Mouse (Mus musculus): ENCODE measurements around the gene Bag6. TPM values are rescaled to one million over a fixed set of nuclear protein-coding genes. Genes with fewer than 3 reads are reported as not detected.
A peak's percentile ranks its signal among the peaks of the same experiment; 100 is the strongest.

The Bag6 gene
- polyA plus RNA-seq, 1 experiment from 2014 or later = 48.4 TPM

DNA sequence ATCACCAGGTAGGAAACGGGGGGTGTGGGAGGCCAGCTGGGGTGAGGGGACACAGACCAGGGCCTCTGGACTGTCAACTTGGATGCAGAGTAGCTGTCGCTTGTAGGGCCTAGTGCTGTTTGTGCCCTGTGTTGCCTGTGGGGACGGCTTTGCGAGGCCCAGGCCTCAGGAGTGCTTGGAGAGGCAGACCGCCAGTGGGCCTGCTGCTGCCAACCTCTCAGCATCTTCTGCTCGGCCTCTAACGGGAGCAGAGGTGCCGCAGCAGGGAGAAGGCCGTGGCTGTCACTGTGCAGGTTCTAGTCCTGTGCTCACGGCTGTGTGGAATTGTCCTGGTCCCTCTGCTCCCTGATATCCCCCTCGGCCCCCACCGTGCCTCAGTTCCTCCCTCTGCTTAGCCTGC lies 38.4 kb upstream of the Bag6 start:
- Histone ChIP-seq H3K9ac (ENCODE audit: low read length) (no peak overlapping the region), H3K4me2 (ENCODE audit: low read depth, low read length) (no peak overlapping the region), H3K4me3 (replicated peaks; ENCODE audit: low read length) (no peak overlapping the region), H3K27ac (ENCODE audit: low read length) (no peak overlapping the region), H3K4me1 (ENCODE audit: control insufficient read depth, insufficient read depth, low read length) (no peaks in the 10 kb centered on the region), H3K36me3 (ENCODE audit: control insufficient read depth, insufficient read depth, low read length) (peaks cover 20% of the 10 kb centered on the region; the same call in 1 of the 2 replicates), H3K27me3 (ENCODE audit: control insufficient read depth, insufficient read depth, low read length) (no peaks in the 10 kb centered on the region), H3K9me3 (replicated peaks; ENCODE audit: control insufficient read depth, low read length) (no peaks in the 10 kb centered on the region)
- 87% methylated on average over 12 of the region's 12 CpGs for WGBS
- no peak for ATAC-seq (ENCODE audit: insufficient read depth, low FRiP score)

DNA sequence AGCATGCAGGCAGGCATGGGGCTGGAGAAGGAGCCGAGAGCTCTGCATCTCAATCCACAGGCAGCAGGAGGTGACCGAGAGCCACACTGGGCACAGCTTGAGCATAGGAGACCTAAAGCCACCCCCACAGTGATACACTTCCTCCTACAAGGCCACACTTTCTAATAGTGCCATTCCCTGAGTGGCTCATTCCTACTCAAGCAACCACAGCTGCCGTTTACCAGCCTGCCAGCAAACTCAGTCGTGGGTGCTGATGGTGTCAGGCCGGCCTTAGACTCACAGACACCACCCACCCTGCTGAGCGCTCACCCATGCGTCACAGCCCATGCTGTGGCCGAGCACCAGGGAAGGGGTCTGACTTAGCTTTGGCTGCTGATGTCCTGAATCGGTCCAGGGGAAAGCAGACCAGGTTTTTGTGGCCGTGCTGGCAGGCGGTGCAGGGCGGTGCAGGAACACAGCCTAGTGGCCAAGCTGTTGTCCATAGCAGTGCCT lies 37.8 kb upstream of the Bag6 start:
- Histone ChIP-seq H3K4me2 (ENCODE audit: low read depth, low read length) (no peak overlapping the region), H3K9me3 (replicated peaks; ENCODE audit: control insufficient read depth, low read length) (no peaks in the 10 kb centered on the region), H3K27me3 (ENCODE audit: control insufficient read depth, insufficient read depth, low read length) (no peaks in the 10 kb centered on the region), H3K4me3 (replicated peaks; ENCODE audit: low read length) (no peak overlapping the region), H3K36me3 (ENCODE audit: control insufficient read depth, insufficient read depth, low read length) (peaks cover 21% of the 10 kb centered on the region; the same call in 1 of the 2 replicates), H3K9ac (ENCODE audit: low read length) (no peak overlapping the region), H3K27ac (ENCODE audit: low read length) (no peak overlapping the region), H3K4me1 (ENCODE audit: control insufficient read depth, insufficient read depth, low read length) (no peaks in the 10 kb centered on the region)
- 88% methylated on average over 12 of the region's 12 CpGs for WGBS
- ATAC-seq (ENCODE audit: insufficient read depth, low FRiP score) = no peak

DNA sequence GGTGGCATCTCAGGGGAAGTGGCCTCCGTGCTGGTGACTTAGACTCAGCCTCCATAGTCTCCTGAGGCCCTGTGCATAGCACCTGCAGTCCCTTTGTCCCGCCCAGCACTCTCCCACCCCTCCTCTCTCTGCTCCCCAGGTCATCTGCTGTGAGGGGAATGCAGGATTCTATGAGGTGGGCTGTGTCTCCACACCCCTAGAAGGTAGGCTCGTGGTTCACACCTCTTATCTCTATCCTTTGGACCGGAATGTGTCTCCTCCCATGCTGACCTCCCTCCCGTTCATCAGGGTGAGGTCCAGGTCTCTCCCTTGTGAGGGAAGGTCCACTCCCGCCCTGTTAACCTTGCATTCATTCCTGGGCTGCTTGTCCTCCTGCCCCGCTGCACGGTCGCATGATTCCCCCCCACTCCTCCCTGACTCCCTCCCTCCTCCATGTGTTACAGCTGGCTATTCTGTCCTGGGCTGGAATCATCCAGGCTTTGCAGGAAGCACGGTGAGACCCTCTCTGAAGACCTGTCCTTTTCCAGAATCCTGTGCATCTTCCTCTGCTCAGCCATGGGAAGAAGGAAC lies 34.7 kb upstream of the Bag6 start:
- Histone ChIP-seq H3K27ac (ENCODE audit: low read length) (no peak overlapping the region), H3K4me3 (replicated peaks; ENCODE audit: low read length) (no peak overlapping the region), H3K9ac (ENCODE audit: low read length) (no peak overlapping the region), H3K27me3 (ENCODE audit: control insufficient read depth, insufficient read depth, low read length) (no peaks in the 10 kb centered on the region), H3K4me2 (ENCODE audit: low read depth, low read length) (no peak overlapping the region), H3K36me3 (ENCODE audit: control insufficient read depth, insufficient read depth, low read length) (peaks cover 23% of the 10 kb centered on the region; the same call in 1 of the 2 replicates), H3K9me3 (replicated peaks; ENCODE audit: control insufficient read depth, low read length) (no peaks in the 10 kb centered on the region), H3K4me1 (ENCODE audit: control insufficient read depth, insufficient read depth, low read length) (no peaks in the 10 kb centered on the region)
- no peak for ATAC-seq (ENCODE audit: insufficient read depth, low FRiP score)
- 52% methylated on average over 10 of the region's 10 CpGs for WGBS

DNA sequence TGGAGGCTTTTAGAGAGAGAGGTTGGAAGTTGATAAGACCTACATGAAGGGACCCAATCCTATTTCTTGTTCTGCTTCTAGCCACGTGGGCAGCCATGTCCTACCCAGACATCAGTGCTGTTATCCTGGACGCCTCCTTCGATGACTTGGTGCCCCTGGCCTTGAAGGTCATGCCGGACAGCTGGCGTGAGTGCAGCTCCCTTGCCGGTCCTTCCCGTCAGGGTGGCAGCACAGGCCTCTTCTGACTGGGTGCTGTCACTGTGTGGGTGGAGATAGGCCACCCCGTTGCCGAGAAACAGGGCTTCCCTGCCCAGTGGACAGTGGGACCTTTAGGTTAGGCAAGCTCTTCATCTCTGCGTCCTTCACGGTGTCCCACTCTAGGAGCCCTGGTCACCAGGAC lies 33.8 kb upstream of the Bag6 start:
- no peak overlapping the region for H3K4me3 ChIP-seq (replicated peaks; ENCODE audit: low read length)
- WGBS = 87% methylated on average over 11 of the region's 11 CpGs
- no peak overlapping the region for H3K4me2 ChIP-seq (ENCODE audit: low read depth, low read length)
- H3K27ac ChIP-seq (ENCODE audit: low read length) = no peak overlapping the region
- H3K9me3 ChIP-seq (replicated peaks; ENCODE audit: control insufficient read depth, low read length) = no peaks in the 10 kb centered on the region
- no peaks in the 10 kb centered on the region for H3K4me1 ChIP-seq (ENCODE audit: control insufficient read depth, insufficient read depth, low read length)
- ATAC-seq (ENCODE audit: insufficient read depth, low FRiP score) = no peak
- peaks cover 23% of the 10 kb centered on the region; the same call in 1 of the 2 replicates for H3K36me3 ChIP-seq (ENCODE audit: control insufficient read depth, insufficient read depth, low read length)
- H3K27me3 ChIP-seq (ENCODE audit: control insufficient read depth, insufficient read depth, low read length) = no peaks in the 10 kb centered on the region
- H3K9ac ChIP-seq (ENCODE audit: low read length) = no peak overlapping the region

DNA sequence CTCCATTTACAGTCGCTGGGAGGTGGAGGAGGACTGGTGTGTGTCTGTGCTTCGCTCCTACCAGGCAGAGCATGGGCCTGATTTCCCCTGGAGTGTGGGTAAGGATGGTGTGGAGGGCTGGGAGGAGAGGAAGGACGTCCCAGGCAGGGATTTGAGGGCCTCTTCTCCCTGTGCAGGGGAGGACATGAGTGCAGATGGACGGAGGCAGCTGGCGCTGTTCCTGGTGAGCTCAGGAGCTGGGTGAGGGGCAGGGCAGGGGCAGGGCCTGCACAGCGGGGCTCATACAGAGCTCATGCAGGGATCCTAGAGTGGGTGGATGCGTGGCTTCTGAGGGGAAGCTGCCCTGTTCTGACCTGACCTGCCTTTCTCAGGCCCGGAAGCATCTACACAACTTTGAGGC lies 32.7 kb upstream of the Bag6 start:
- Histone ChIP-seq H3K4me3 (replicated peaks; ENCODE audit: low read length) (no peak overlapping the region), H3K9ac (ENCODE audit: low read length) (no peak overlapping the region; the same call in 1 of the 2 replicates), H3K27me3 (ENCODE audit: control insufficient read depth, insufficient read depth, low read length) (no peaks in the 10 kb centered on the region), H3K27ac (ENCODE audit: low read length) (no peak overlapping the region), H3K4me1 (ENCODE audit: control insufficient read depth, insufficient read depth, low read length) (no peaks in the 10 kb centered on the region), H3K9me3 (replicated peaks; ENCODE audit: control insufficient read depth, low read length) (no peaks in the 10 kb centered on the region), H3K36me3 (ENCODE audit: control insufficient read depth, insufficient read depth, low read length) (peaks cover 19% of the 10 kb centered on the region; the same call in 1 of the 2 replicates), H3K4me2 (ENCODE audit: low read depth, low read length) (no peak overlapping the region)
- no peak; the same call in 1 of the 2 replicates for ATAC-seq (ENCODE audit: insufficient read depth, low FRiP score)
- WGBS = 71% methylated on average over 8 of the region's 8 CpGs

DNA sequence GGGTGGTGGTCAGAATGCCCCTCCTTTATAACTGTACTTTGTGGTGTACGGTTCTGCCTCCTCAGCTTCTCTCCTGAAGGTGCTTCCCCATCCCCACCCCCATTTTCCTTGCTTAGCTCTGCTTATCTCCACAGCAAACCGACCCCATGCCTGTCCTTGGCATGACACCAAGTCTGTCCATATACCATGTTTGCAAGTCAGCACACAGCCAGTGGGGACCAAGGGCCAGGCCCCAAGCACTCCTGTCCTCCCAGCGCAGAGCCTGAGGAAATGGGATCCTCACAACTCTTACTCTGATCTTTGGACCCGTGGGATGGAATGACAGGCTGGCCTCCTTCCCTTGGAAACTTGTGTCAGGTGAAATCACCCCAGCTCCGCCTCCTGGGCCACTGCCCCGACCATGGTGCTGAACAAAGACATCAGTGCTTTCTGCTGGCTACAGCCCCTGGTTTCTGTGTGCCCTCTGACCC lies 31.7 kb upstream of the Bag6 start:
- Histone ChIP-seq H3K9me3 (replicated peaks; ENCODE audit: control insufficient read depth, low read length) (no peaks in the 10 kb centered on the region), H3K4me3 (replicated peaks; ENCODE audit: low read length) (no peak overlapping the region), H3K36me3 (ENCODE audit: control insufficient read depth, insufficient read depth, low read length) (peaks cover 15% of the 10 kb centered on the region; the same call in 1 of the 2 replicates), H3K27ac (ENCODE audit: low read length) (no peak overlapping the region), H3K4me2 (ENCODE audit: low read depth, low read length) (no peak overlapping the region), H3K9ac (ENCODE audit: low read length) (no peak overlapping the region), H3K4me1 (ENCODE audit: control insufficient read depth, insufficient read depth, low read length) (no peaks in the 10 kb centered on the region), H3K27me3 (ENCODE audit: control insufficient read depth, insufficient read depth, low read length) (no peaks in the 10 kb centered on the region)
- 56% methylated on average over 6 of the region's 6 CpGs for WGBS
- no peak for ATAC-seq (ENCODE audit: insufficient read depth, low FRiP score)

DNA sequence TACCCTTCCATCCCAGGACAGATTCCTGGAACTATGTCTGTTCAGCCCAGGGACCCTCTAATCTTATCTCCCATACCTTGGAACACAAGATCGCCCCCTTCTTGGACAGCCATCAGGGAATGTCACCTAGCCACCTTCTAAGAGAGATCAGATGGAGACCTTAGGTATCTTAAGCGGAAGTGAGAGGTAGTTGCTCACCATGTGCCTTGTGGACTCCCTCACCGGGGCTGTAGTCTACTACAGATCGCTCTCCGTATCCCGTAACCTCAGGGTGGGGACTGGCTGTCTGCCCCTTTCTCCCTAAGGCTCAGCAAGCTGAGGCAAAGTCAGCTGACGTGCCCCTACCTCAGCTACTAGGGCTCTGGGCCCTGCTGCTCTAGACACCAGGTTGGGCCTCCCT lies 30.9 kb upstream of the Bag6 start:
- no peak for ATAC-seq (ENCODE audit: insufficient read depth, low FRiP score)
- no peaks in the 10 kb centered on the region for H3K4me1 ChIP-seq (ENCODE audit: control insufficient read depth, insufficient read depth, low read length)
- no peaks in the 10 kb centered on the region for H3K27me3 ChIP-seq (ENCODE audit: control insufficient read depth, insufficient read depth, low read length)
- H3K36me3 ChIP-seq (ENCODE audit: control insufficient read depth, insufficient read depth, low read length) = peaks cover 15% of the 10 kb centered on the region; the same call in 1 of the 2 replicates
- H3K9me3 ChIP-seq (replicated peaks; ENCODE audit: control insufficient read depth, low read length) = no peaks in the 10 kb centered on the region
- H3K9ac ChIP-seq (ENCODE audit: low read length) = no peak overlapping the region
- no peak overlapping the region for H3K27ac ChIP-seq (ENCODE audit: low read length)
- H3K4me2 ChIP-seq (ENCODE audit: low read depth, low read length) = no peak overlapping the region
- H3K4me3 ChIP-seq (replicated peaks; ENCODE audit: low read length) = no peak overlapping the region
- 87% methylated on average over 7 of the region's 7 CpGs for WGBS

DNA sequence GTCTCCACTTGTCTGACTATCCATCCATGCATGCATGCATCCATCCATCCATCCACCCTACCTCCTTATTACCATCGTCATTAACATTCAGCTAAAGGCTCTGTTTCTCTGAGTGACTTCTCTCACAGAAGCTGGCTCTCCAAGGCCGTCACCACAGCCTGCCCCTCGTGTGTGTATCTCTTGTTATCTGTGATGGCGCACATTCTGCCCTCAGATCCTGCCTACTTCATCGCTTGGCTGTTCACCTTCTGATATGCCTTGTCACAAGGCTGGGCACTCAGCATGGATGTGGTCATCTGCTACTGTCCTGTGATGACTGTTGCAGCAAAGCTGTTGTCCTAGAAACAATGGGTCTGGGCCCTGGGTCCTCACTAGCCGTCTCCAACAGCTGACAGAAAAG lies 30.2 kb upstream of the Bag6 start:
- H3K36me3 ChIP-seq (ENCODE audit: control insufficient read depth, insufficient read depth, low read length) = peaks cover 12% of the 10 kb centered on the region; the same call in 1 of the 2 replicates
- no peaks in the 10 kb centered on the region for H3K27me3 ChIP-seq (ENCODE audit: control insufficient read depth, insufficient read depth, low read length)
- H3K4me2 ChIP-seq (ENCODE audit: low read depth, low read length) = no peak overlapping the region
- no peak overlapping the region for H3K4me3 ChIP-seq (replicated peaks; ENCODE audit: low read length)
- no peaks in the 10 kb centered on the region for H3K4me1 ChIP-seq (ENCODE audit: control insufficient read depth, insufficient read depth, low read length)
- no peak overlapping the region for H3K27ac ChIP-seq (ENCODE audit: low read length)
- no peak overlapping the region for H3K9ac ChIP-seq (ENCODE audit: low read length)
- H3K9me3 ChIP-seq (replicated peaks; ENCODE audit: control insufficient read depth, low read length) = no peaks in the 10 kb centered on the region
- ATAC-seq (ENCODE audit: insufficient read depth, low FRiP score) = no peak
- WGBS = 75% methylated on average over 6 of the region's 6 CpGs

DNA sequence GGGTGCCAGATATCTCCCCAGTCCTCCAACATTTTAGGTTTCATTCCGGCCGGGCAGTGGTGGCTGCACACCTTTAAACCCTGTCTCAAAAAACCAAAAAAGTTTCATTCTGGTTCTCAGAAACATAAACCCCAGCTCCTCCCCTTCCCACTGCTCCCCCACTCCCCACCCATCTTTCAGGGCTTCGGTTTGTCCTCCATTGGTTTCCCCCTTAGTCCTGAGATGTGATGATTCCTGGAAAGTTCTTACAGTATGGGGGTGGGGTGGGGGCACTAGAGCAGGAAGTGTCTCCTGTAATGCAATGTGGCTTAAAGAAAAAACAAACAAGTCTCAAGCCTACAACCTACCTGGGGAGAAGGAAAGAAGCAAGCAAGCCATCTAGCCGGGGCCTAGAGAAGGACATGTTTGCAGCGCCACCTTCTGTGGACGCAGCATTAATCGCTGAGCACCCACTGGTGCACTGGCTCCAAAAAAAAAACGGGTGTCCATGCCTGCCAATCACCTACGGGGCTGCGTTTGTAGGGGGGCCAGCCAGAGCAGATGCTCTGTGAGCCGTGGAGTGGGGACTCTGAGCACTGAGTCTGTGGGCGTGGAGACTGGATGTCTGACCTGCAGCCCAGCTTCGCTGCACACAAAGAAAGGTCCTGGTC lies 29.1 kb upstream of the Bag6 start:
- H3K9me3 ChIP-seq (replicated peaks; ENCODE audit: control insufficient read depth, low read length) = no peaks in the 10 kb centered on the region
- H3K9ac ChIP-seq (ENCODE audit: low read length) = no peak overlapping the region
- WGBS = 22% methylated on average over 13 of the region's 13 CpGs
- H3K4me3 ChIP-seq (replicated peaks; ENCODE audit: low read length) = no peak overlapping the region
- H3K27me3 ChIP-seq (ENCODE audit: control insufficient read depth, insufficient read depth, low read length) = no peaks in the 10 kb centered on the region
- H3K4me1 ChIP-seq (ENCODE audit: control insufficient read depth, insufficient read depth, low read length) = no peaks in the 10 kb centered on the region
- H3K36me3 ChIP-seq (ENCODE audit: control insufficient read depth, insufficient read depth, low read length) = peaks cover 11% of the 10 kb centered on the region; the same call in 1 of the 2 replicates
- no peak; the same call in 1 of the 2 replicates for ATAC-seq (ENCODE audit: insufficient read depth, low FRiP score)
- H3K4me2 ChIP-seq (ENCODE audit: low read depth, low read length) = peak overlapping the region; percentile 19; the same call in 1 of the 2 replicates
- no peak overlapping the region for H3K27ac ChIP-seq (ENCODE audit: low read length)

All from stomach, embryonic 16.5 days (tissue).